Mouse (Mus musculus) forebrain, embryonic 13.5 days (tissue): ENCODE measurements around the gene Hoxb8. TPM values are rescaled to one million over a fixed set of nuclear protein-coding genes. Genes with fewer than 3 reads are reported as not detected.

Source experiments
- ATAC-seq: fragments of 200-750 bp; cut with Nextera tagmentation; 2 replicates; pipeline ENCODE4 v1.8.0; 2017
- H3K27ac ChIP-seq: fragments of 300-500 bp; sonication (generic); 2 replicates; pipeline ENCODE4 v1.5.1; 2015; ENCODE audit warnings: inconsistent platforms, mild to moderate bottlenecking, moderate library complexity
- H3K27me3 ChIP-seq: fragments of 300-500 bp; sonication (generic); 2 replicates; pipeline ENCODE4 v1.6.1; 2015; ENCODE audit warnings: mild to moderate bottlenecking, inconsistent platforms
- H3K36me3 ChIP-seq: fragments of 300-500 bp; sonication (generic); 2 replicates; pipeline ENCODE4 v1.6.1; 2015; ENCODE audit warnings: mild to moderate bottlenecking, inconsistent platforms; ENCODE audit not compliant: poor library complexity, severe bottlenecking
- H3K4me1 ChIP-seq: fragments of 300-500 bp; sonication (generic); 2 replicates; pipeline ENCODE4 v1.6.1; 2015; ENCODE audit warnings: inconsistent platforms
- H3K4me2 ChIP-seq: fragments of 300-500 bp; sonication (generic); 2 replicates; pipeline ENCODE4 v1.6.1; 2015; ENCODE audit warnings: inconsistent platforms, mild to moderate bottlenecking, moderate library complexity
- H3K4me3 ChIP-seq: fragments of 300-500 bp; sonication (generic); 2 replicates; pipeline ENCODE4 v1.5.1; 2015; ENCODE audit warnings: mild to moderate bottlenecking, inconsistent platforms
- H3K9ac ChIP-seq: fragments of 300-500 bp; sonication (generic); 2 replicates; pipeline ENCODE4 v1.6.1; 2015; ENCODE audit warnings: mild to moderate bottlenecking, inconsistent platforms
- H3K9me3 ChIP-seq: fragments of 300-500 bp; sonication (generic); replicated peaks from 2 replicates; pipeline ENCODE4 v1.6.1; 2016; ENCODE audit warnings: inconsistent platforms
- WGBS: fragments of 180-500 bp; shearing (Covaris S2); methylation state at CpG from one replicate; pipeline ENCODE4 v1.1.7; 2015; 5-methylcytosine and 5-hydroxymethylcytosine counted together
- polyA plus RNA-seq: library from polyadenylated mRNA; unstranded; fragments of >200 nt; fragmentation: Nextera tagmentation; extraction: Ambion mirVana; gene quantifications from 2 replicates; pipeline ENCODE4 v1.2.1, GENCODE M21; 2015

Hoxb8 gene
- polyA plus RNA-seq, 1 experiment from 2014 or later: not detected

GRCm38 (mm10) chr11:96317608-96318367 is 36.1 kb downstream of the Hoxb8 start, which contains the start of gene Hoxb4:
Gene Hoxb4, plus strand, starts transcription at chr11:96318267.
- Histone ChIP-seq H3K9me3 (no peaks in the 10 kb centered on the region), H3K36me3 (no peaks in the 10 kb centered on the region), H3K4me2 (peak within 1 kb of the TSS; percentile 44), H3K27ac (no peak within 1 kb of the TSS), H3K9ac (no peak within 1 kb of the TSS), H3K4me3 (peak within 1 kb of the TSS; percentile 25), H3K27me3 (peaks cover 100% of the 10 kb centered on the region), H3K4me1 (no peaks in the 10 kb centered on the region)
- no peak for ATAC-seq
- WGBS: 2% methylated on average over 28 of the region's 28 CpGs

GRCm38 (mm10) chr11:96318368-96319070 is 36.8 kb downstream of the Hoxb8 start:
- ATAC-seq: no peak
- Histone ChIP-seq H3K27ac (no peak overlapping the region), H3K27me3 (peaks cover 100% of the 10 kb centered on the region), H3K9ac (no peak overlapping the region), H3K4me3 (peak overlapping the region; percentile 25), H3K9me3 (no peaks in the 10 kb centered on the region), H3K4me1 (no peaks in the 10 kb centered on the region), H3K4me2 (peak overlapping the region; percentile 44), H3K36me3 (no peaks in the 10 kb centered on the region)
- WGBS: under 1% methylated on average over 37 of the region's 45 CpGs

- H3K9ac ChIP-seq: no peak overlapping the region
- no peak for ATAC-seq
- peak overlapping the region; percentile 44 for H3K4me2 ChIP-seq
- WGBS: under 1% methylated on average over 17 of the region's 34 CpGs
- H3K4me3 ChIP-seq: peak overlapping the region; percentile 25
- no peaks in the 10 kb centered on the region for H3K36me3 ChIP-seq
- H3K27me3 ChIP-seq: peaks cover 100% of the 10 kb centered on the region
- H3K9me3 ChIP-seq: no peaks in the 10 kb centered on the region
- H3K27ac ChIP-seq: no peak overlapping the region
- H3K4me1 ChIP-seq: no peaks in the 10 kb centered on the region
These were observed 37.6 kb downstream of the Hoxb8 start for GRCm38 (mm10) chr11:96319071-96319902.

GRCm38 (mm10) chr11:96319910-96320309 is 38.2 kb downstream of the Hoxb8 start:
- no peaks in the 10 kb centered on the region for H3K9me3 ChIP-seq
- ATAC-seq: no peak
- H3K4me2 ChIP-seq: no peak overlapping the region
- WGBS: under 1% methylated on average over 29 of the region's 29 CpGs
- no peak overlapping the region for H3K27ac ChIP-seq
- no peak overlapping the region for H3K9ac ChIP-seq
- no peak overlapping the region for H3K4me3 ChIP-seq
- H3K36me3 ChIP-seq: no peaks in the 10 kb centered on the region
- H3K4me1 ChIP-seq: no peaks in the 10 kb centered on the region
- H3K27me3 ChIP-seq: peaks cover 100% of the 10 kb centered on the region

GRCm38 (mm10) chr11:96320688-96321087 is 39.0 kb downstream of the Hoxb8 start:
- no peak overlapping the region for H3K27ac ChIP-seq
- H3K9ac ChIP-seq: no peak overlapping the region
- ATAC-seq: no peak
- no peaks in the 10 kb centered on the region for H3K36me3 ChIP-seq
- H3K4me1 ChIP-seq: no peaks in the 10 kb centered on the region
- H3K9me3 ChIP-seq: no peaks in the 10 kb centered on the region
- WGBS: under 1% methylated on average over 17 of the region's 17 CpGs
- H3K4me2 ChIP-seq: no peak overlapping the region
- H3K4me3 ChIP-seq: no peak overlapping the region
- peaks cover 100% of the 10 kb centered on the region for H3K27me3 ChIP-seq

GRCm38 (mm10) chr11:96321846-96322245 is 40.1 kb downstream of the Hoxb8 start:
- Histone ChIP-seq H3K4me3 (no peak overlapping the region), H3K4me2 (no peak overlapping the region), H3K9me3 (no peaks in the 10 kb centered on the region), H3K27ac (no peak overlapping the region), H3K4me1 (no peaks in the 10 kb centered on the region), H3K36me3 (no peaks in the 10 kb centered on the region), H3K27me3 (peaks cover 100% of the 10 kb centered on the region), H3K9ac (no peak overlapping the region)
- 5% methylated on average over 5 of the region's 5 CpGs for WGBS
- no peak for ATAC-seq

GRCm38 (mm10) chr11:96322738-96323137 is 41.0 kb downstream of the Hoxb8 start:
- Histone ChIP-seq H3K4me3 (no peak overlapping the region), H3K9me3 (no peaks in the 10 kb centered on the region), H3K9ac (no peak overlapping the region), H3K4me1 (no peaks in the 10 kb centered on the region), H3K36me3 (no peaks in the 10 kb centered on the region), H3K4me2 (no peak overlapping the region), H3K27ac (no peak overlapping the region), H3K27me3 (peaks cover 100% of the 10 kb centered on the region)
- no peak for ATAC-seq
- 5% methylated on average over 6 of the region's 6 CpGs for WGBS

GRCm38 (mm10) chr11:96323154-96323553 is 41.4 kb downstream of the Hoxb8 start, which contains the start of gene Hoxb3:
Gene Hoxb3, plus strand, starts transcription at chr11:96323326.
- Histone ChIP-seq H3K36me3 (no peaks in the 10 kb centered on the region), H3K9ac (no peak within 1 kb of the TSS), H3K27ac (no peak within 1 kb of the TSS)

GRCm38 (mm10) chr11:96324125-96324524 is 42.4 kb downstream of the Hoxb8 start:
- ATAC-seq: no peak
- Histone ChIP-seq H3K4me3 (no peak overlapping the region), H3K4me1 (no peaks in the 10 kb centered on the region), H3K27me3 (peaks cover 100% of the 10 kb centered on the region), H3K36me3 (no peaks in the 10 kb centered on the region), H3K9me3 (no peaks in the 10 kb centered on the region), H3K4me2 (no peak overlapping the region), H3K27ac (no peak overlapping the region), H3K9ac (no peak overlapping the region)
- 1% methylated on average over 5 of the region's 5 CpGs for WGBS

More at GRCm38 (mm10) chr11:96323154-96323553, 41.4 kb downstream of the Hoxb8 start, which contains the start of gene Hoxb3:
- no peak for ATAC-seq
- Histone ChIP-seq H3K4me1 (no peaks in the 10 kb centered on the region), H3K27me3 (peaks cover 100% of the 10 kb centered on the region), H3K4me3 (no peak within 1 kb of the TSS), H3K4me2 (no peak within 1 kb of the TSS), H3K9me3 (no peaks in the 10 kb centered on the region)
- 0% methylated on average over 10 of the region's 10 CpGs for WGBS

GRCm38 (mm10) chr11:96324965-96325364 is 43.3 kb downstream of the Hoxb8 start:
- ATAC-seq: no peak
- no peak overlapping the region for H3K27ac ChIP-seq
- no peaks in the 10 kb centered on the region for H3K4me1 ChIP-seq
- no peak overlapping the region for H3K9ac ChIP-seq
- H3K4me2 ChIP-seq: no peak overlapping the region
- no peaks in the 10 kb centered on the region for H3K36me3 ChIP-seq
- no peak overlapping the region for H3K4me3 ChIP-seq
- WGBS: 4% methylated on average over 8 of the region's 8 CpGs
- peaks cover 100% of the 10 kb centered on the region for H3K27me3 ChIP-seq
- no peaks in the 10 kb centered on the region for H3K9me3 ChIP-seq

GRCm38 (mm10) chr11:96325747-96326212 is 44.1 kb downstream of the Hoxb8 start:
- peaks cover 100% of the 10 kb centered on the region for H3K27me3 ChIP-seq
- H3K36me3 ChIP-seq: no peaks in the 10 kb centered on the region
- no peak for ATAC-seq
- no peaks in the 10 kb centered on the region for H3K9me3 ChIP-seq
- no peaks in the 10 kb centered on the region for H3K4me1 ChIP-seq
- H3K4me2 ChIP-seq: no peak overlapping the region
- 2% methylated on average over 22 of the region's 22 CpGs for WGBS
- H3K27ac ChIP-seq: no peak overlapping the region
- H3K4me3 ChIP-seq: no peak overlapping the region
- no peak overlapping the region for H3K9ac ChIP-seq
